Mouse (Mus musculus) cerebellum, adult 2 months (tissue): Measurements from ENCODE around the gene Agbl4.

Experiments used
- CTCF ChIP-seq: fragments of 200-500 bp; IDR thresholded peaks from 2 replicates; pipeline ENCODE4 v1.5.1; 2011; ENCODE audit warnings: low read depth, mild to moderate bottlenecking, control low read depth, low read length, moderate library complexity, borderline replicate concordance; ENCODE audit not compliant: insufficient read depth
- POLR2A ChIP-seq: fragments of 200-500 bp; IDR thresholded peaks from 2 replicates; pipeline ENCODE4 v1.6.1; 2011; ENCODE audit warnings: low read length, control low read depth, borderline replicate concordance; ENCODE audit not compliant: insufficient read depth

- TF ChIP-seq POLR2A (no peak), CTCF (no peak)
Observed at GRCm38 (mm10) chr4:111513921-111514320, 1116.5 kb downstream of the Agbl4 start.
